Mouse (Mus musculus) intestine, postnatal 0 days (tissue): ENCODE results near the gene Atp5g2. TPM values are rescaled to one million over a fixed set of nuclear protein-coding genes. Genes with fewer than 3 reads are reported as not detected.

ENCODE experiments used
- ATAC-seq: fragments of 200-750 bp; cut with Nextera tagmentation; 2 replicates; pipeline ENCODE4 v1.8.0; 2017; ENCODE audit warnings: mild to moderate bottlenecking, moderate TSS enrichment, moderate library complexity
- H3K27ac ChIP-seq: fragments of 300-500 bp; sonication (generic); 2 replicates; pipeline ENCODE4 v1.5.1; 2014; ENCODE audit warnings: mild to moderate bottlenecking, low read depth, low read length, moderate library complexity
- H3K27me3 ChIP-seq: fragments of 300-500 bp; sonication (generic); replicated peaks from 2 replicates; pipeline ENCODE4 v1.6.1; 2014; ENCODE audit warnings: low read length, mixed read lengths; ENCODE audit not compliant: control insufficient read depth, insufficient read depth
- H3K36me3 ChIP-seq: fragments of 300-500 bp; sonication (generic); 2 replicates; pipeline ENCODE4 v1.6.1; 2014; ENCODE audit warnings: mild to moderate bottlenecking, moderate library complexity; ENCODE audit not compliant: control insufficient read depth, insufficient read depth
- H3K4me1 ChIP-seq: fragments of 300-500 bp; sonication (generic); replicated peaks from 2 replicates; pipeline ENCODE4 v1.6.1; 2014; ENCODE audit warnings: antibody characterized with exemption, low read length, mixed read lengths; ENCODE audit not compliant: control insufficient read depth, insufficient read depth
- H3K4me2 ChIP-seq: fragments of 300-500 bp; sonication (generic); replicated peaks from 2 replicates; pipeline ENCODE4 v1.6.1; 2014; ENCODE audit warnings: low read depth, mild to moderate bottlenecking, moderate library complexity
- H3K4me3 ChIP-seq: fragments of 300-500 bp; sonication (generic); 2 replicates; pipeline ENCODE4 v1.5.1; 2014; ENCODE audit warnings: low read depth, low read length
- H3K9ac ChIP-seq: fragments of 300-500 bp; sonication (generic); 2 replicates; pipeline ENCODE4 v1.6.1; 2014; ENCODE audit warnings: mild to moderate bottlenecking, low read depth, low read length
- H3K9me3 ChIP-seq: fragments of 300-500 bp; sonication (generic); 2 replicates; pipeline ENCODE4 v1.6.1; 2016; ENCODE audit warnings: mixed run types; ENCODE audit not compliant: control insufficient read depth
- CTCF ChIP-seq: sonication (generic); IDR thresholded peaks from 2 replicates; pipeline ENCODE4 v1.5.1; 2016; ENCODE audit warnings: low read depth, mild to moderate bottlenecking, control low read depth, antibody characterized with exemption, moderate library complexity
- WGBS: fragments of 180-500 bp; shearing (Covaris S2); extraction: QIAGEN DNeasy Blood & Tissue Kit; methylation state at CpG from one replicate; pipeline ENCODE4 v1.1.7; 2014; 5-methylcytosine and 5-hydroxymethylcytosine counted together
- polyA plus RNA-seq: library from polyadenylated mRNA; unstranded; fragments of >200 nt; fragmentation: Nextera tagmentation; extraction: Ambion mirVana; gene quantifications from 2 replicates; pipeline ENCODE4 v1.2.1, GENCODE M21; 2015

Gene Atp5g2
- polyA plus RNA-seq, 1 experiment from 2014 or later = 74.5 TPM

DNA sequence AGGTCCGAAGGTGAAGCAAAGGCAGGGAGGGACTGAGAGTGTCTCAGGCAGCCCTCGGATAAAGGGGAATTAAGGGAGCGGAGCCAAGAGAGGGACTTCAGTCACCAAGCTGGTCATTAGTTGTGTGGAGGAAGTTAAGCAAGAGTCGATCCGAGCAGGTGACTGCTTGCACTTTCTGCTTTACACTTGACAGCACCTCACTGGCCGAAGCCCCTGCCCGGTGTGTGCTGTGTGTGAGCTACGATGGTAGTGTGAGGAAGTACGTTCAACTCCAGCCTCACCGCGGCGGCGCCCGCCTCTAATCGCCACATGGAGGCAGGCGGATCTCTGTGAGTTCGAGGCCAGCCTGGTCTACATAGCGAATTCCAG lies 46.5 kb downstream of the Atp5g2 start:
- 1% methylated on average over 18 of the region's 18 CpGs for WGBS
- ATAC-seq = peak; percentile 61; the same call in 1 of the 2 replicates
- 0 out of 2 replicates have a peak, but pooled peaks have one; percentile 2 for TF ChIP-seq CTCF

DNA sequence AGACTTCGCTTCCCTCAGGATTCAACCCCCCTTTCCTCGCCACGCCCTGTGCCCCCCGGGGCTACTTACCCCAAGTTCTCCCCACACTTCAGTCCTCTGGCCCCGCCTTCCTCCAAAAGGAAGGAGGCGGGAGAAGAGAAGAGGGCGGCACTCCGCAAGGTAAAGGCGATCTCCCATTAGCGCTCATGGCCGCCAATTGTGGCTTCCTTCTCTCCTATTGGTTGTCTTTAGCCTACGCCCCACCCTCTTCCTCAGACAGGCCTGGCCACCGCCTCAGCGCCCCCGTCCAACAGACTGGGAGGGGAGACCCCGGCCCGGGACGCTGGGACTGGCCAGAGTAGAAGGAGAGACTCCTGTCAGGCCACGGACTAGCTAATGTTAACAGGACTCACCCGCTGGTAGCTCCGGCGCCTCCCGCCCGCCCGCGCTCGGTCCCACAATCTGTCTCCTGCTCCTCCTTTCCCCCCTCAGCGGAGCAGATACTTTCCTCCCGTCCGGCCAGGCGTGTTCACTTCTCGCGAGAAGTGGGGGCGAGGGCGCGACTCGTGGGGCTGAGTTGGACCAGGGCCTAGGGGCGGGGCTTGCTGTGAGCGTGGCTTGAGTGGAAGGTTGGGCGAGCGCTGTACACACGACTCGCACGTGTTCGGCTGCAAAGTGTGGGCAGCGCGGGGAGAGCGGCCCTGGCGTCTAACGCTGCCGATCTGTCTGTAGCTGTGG lies 47.0 kb downstream of the Atp5g2 start, which contains the start of the genes Gm28047 and Atf7:
TSS of gene Gm28047 (minus strand) at position 98 of the 717 bp plus-strand sequence.
TSS of gene Atf7 (minus strand) at position 495 of the 717 bp plus-strand sequence.
- Histone ChIP-seq H3K4me2 (peak within 1 kb of the TSS; percentile 76), H3K4me1 (no peaks in the 10 kb centered on the region), H3K9ac (peak within 1 kb of the TSS; percentile 57), H3K27me3 (no peaks in the 10 kb centered on the region), H3K36me3 (no peaks in the 10 kb centered on the region), H3K9me3 (no peaks in the 10 kb centered on the region), H3K4me3 (peak within 1 kb of the TSS; percentile 61), H3K27ac (peak within 1 kb of the TSS; percentile 95)
- peak; percentile 98 for ATAC-seq
- TF ChIP-seq CTCF = 0 out of 2 replicates have a peak, but pooled peaks have one; percentile 8
- under 1% methylated on average over 51 of the region's 51 CpGs for WGBS

More for the DNA sequence above, 46.5 kb downstream of the Atp5g2 start:
- Histone ChIP-seq H3K9me3 (no peaks in the 10 kb centered on the region), H3K27ac (peak overlapping the region; percentile 95), H3K4me1 (no peaks in the 10 kb centered on the region), H3K4me2 (peak overlapping the region; percentile 76), H3K27me3 (no peaks in the 10 kb centered on the region), H3K4me3 (peak overlapping the region; percentile 61), H3K36me3 (no peaks in the 10 kb centered on the region), H3K9ac (peak overlapping the region; percentile 57)

DNA sequence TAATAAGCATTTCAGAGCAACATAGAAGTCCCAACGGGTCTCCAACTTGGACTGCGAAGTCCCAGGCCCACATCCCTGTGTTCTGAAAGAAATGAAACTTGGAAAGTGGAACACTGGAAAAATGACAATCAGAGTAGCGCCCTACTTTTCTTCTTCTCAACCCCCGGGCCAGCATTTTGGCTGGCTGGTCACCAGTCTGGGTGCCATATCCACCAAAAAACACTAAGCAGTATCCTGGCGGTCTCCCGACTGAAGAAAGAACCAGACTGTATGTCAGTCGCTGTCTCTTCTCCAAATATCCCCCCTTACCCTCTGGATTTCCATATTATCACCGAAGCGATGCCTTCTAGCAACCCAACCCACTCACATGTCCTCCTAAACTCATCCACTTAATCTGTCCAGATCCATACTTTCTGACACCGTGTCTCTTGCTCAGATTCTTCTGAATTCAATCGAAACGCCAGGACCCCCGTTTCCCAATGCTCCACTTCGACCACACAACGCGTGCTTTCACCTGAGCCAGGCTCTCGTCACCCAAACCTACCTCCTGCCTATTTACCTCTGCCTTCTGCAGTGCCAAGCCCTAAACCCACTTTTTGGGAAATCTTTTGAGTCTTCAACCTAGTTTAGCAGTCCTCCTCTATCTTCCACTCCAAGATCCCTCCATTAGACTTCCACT lies 47.7 kb downstream of the Atp5g2 start:
- H3K9me3 ChIP-seq = no peaks in the 10 kb centered on the region
- H3K9ac ChIP-seq = peak overlapping the region; percentile 57
- 3% methylated on average over 17 of the region's 17 CpGs for WGBS
- no peak for ATAC-seq
- peak overlapping the region; percentile 95 for H3K27ac ChIP-seq
- no peak for TF ChIP-seq CTCF
- no peaks in the 10 kb centered on the region for H3K27me3 ChIP-seq
- H3K4me2 ChIP-seq = peak overlapping the region; percentile 76
- peak overlapping the region; percentile 61 for H3K4me3 ChIP-seq
- no peaks in the 10 kb centered on the region for H3K4me1 ChIP-seq
- H3K36me3 ChIP-seq = no peaks in the 10 kb centered on the region

DNA sequence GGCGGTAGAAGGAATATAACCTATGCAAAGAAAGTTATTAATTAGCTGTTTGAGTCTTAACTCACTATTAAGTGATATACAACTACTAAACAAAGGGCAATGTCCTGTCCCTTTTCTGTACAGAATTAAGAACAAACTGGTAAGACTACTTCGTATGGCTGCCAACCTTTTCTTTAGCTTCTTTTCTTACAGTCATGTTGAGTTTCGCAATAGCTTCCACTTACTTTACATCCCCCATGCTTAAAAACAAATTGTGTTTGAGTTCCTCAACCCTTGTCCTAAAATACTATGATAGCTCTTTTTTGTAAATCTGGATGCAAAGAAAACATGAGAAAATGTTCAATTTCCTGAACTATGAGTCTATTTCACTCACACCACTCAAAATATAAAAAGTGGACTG lies 49.0 kb downstream of the Atp5g2 start:
- no peak for TF ChIP-seq CTCF
- WGBS = 67% methylated on average over 3 of the region's 3 CpGs
- no peaks in the 10 kb centered on the region for H3K9me3 ChIP-seq
- H3K27ac ChIP-seq = no peak overlapping the region
- no peaks in the 10 kb centered on the region for H3K27me3 ChIP-seq
- peak overlapping the region; percentile 21 for H3K4me2 ChIP-seq
- no peaks in the 10 kb centered on the region for H3K36me3 ChIP-seq
- H3K4me3 ChIP-seq = no peak overlapping the region
- no peaks in the 10 kb centered on the region for H3K4me1 ChIP-seq
- no peak for ATAC-seq
- H3K9ac ChIP-seq = no peak overlapping the region

DNA sequence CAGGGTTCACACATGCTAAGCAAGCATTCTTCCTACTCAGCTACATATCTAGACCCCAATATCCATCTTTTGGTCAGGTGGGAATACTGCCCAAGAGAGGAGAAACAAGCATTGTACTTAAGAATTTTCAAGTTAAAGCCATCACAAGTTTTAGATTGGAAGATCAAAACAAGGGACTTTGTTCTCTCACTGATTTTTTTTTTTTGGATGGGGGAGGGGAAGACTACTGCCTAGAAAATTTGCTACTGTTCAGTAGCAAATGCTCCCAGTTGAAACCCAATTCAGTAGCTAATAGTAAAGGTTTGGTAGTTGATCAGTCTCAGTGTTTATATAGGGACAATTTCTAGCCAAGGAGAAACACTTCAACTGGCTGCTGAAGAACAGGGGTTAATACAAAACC lies 49.6 kb downstream of the Atp5g2 start:
- no peaks in the 10 kb centered on the region for H3K9me3 ChIP-seq
- TF ChIP-seq CTCF = no peak
- no peak for ATAC-seq
- H3K27ac ChIP-seq = no peak overlapping the region
- no peaks in the 10 kb centered on the region for H3K4me1 ChIP-seq
- H3K36me3 ChIP-seq = no peaks in the 10 kb centered on the region
- H3K4me3 ChIP-seq = no peak overlapping the region
- no peak overlapping the region; the same call in 1 of the 2 replicates for H3K4me2 ChIP-seq
- H3K27me3 ChIP-seq = no peaks in the 10 kb centered on the region
- H3K9ac ChIP-seq = no peak overlapping the region

DNA sequence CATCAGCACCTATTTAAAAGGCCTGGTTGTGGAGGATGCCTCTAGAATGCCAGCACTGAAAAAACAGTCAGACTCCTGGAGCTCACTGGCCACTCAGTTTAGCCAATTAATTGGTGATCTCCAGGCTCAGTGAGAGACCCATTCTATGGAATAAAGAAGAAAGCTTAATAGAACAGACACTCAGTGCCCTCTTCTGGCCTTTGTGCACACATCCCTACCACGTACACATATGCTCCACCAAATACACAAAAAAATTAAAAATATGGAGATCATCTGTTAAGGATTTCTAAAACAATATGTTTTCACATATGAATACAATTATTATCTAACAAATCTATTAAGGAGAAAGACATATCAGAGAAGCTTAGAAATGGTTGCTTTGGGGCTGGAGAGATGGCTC lies 51.4 kb downstream of the Atp5g2 start:
- Histone ChIP-seq H3K36me3 (no peaks in the 10 kb centered on the region), H3K4me3 (no peak overlapping the region), H3K27me3 (no peaks in the 10 kb centered on the region), H3K9me3 (no peaks in the 10 kb centered on the region), H3K4me2 (no peak overlapping the region), H3K27ac (no peak overlapping the region), H3K4me1 (no peaks in the 10 kb centered on the region), H3K9ac (no peak overlapping the region)
- 86% methylated on average over 1 of the region's 1 CpGs for WGBS
- ATAC-seq = no peak
- peak; percentile 33 for TF ChIP-seq CTCF
